Mouse (Mus musculus): ENCODE data around the gene Kcnn1.

The Kcnn1 gene

GRCm38 (mm10) chr8:70893656-70894384 lies 30.8 kb upstream of the Kcnn1 start:
- peak; percentile 79 to 91 for DNase-seq (ENCODE audit: low spot score in 2 of 2)

DNA sequence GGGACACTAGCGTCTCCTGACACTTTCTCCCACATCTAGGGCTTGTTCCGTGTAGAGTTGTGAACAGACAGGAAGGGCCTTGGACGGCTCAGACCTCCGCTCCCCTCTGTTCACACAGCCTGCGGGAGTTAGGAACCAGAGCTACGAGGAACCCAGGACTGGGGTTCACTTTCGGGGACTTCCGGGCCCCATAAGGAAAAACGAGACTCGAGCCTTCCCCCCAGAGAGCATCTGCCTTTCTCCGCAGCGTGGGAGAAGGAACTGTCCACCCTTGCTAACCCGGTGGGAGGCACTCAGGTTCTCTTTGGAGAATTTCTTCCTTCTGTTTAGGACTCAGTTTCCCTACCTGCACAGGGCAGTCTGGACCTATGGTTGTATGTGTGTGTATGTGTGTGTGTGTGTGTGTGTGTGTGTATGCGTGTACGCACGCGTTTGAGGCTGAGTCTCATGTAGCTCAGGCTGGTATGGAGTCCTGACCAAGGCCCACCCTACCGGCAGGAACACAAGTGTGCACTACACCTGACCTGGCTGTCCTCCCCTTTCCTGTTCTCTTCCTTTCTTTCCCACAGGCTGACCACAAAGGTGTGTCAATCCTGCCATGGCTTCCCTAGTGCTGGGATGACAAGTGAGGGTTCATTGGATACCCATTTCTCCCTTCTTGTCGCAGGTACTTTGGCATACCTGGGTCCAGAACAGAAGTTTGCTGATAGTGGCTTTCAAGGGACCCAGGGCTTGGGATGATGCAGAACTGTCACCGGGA lies 30.0 kb upstream of the Kcnn1 start:
- no peak for DNase-seq (ENCODE audit: low spot score in 2 of 2)

GRCm38 (mm10) chr8:70892022-70892895 lies 29.2 kb upstream of the Kcnn1 start, which contains the start of gene Slc5a5:
TSS of gene Slc5a5 (minus strand) at chr8:70892757.
- DNase-seq (ENCODE audit: low spot score in 2 of 2) = no peak

- DNase-seq (ENCODE audit: low spot score in 2 of 2) = no peak
Observed at GRCm38 (mm10) chr8:70891356-70891755, 28.3 kb upstream of the Kcnn1 start.

DNA sequence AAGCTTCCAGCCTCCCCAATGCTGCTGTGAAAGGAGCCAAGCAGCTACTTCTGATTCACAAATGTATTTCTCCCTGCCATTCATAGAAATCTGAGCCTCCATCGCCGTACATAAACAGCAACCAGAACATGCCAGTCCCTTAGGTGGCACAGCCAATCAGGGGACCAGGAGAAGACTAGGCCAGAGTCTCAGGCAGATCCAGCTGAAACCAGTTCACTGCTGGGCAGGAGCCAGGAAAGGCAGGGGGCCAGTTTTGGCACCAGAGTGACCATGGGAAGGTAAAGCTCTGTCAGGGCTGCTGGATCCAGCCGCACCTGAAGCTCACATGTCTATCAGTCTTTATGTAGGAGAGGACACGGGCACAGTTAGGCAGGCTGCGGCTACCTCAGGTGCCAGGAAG lies 27.6 kb upstream of the Kcnn1 start:
- DNase-seq (ENCODE audit: low spot score in 2 of 2) = no peak

DNA sequence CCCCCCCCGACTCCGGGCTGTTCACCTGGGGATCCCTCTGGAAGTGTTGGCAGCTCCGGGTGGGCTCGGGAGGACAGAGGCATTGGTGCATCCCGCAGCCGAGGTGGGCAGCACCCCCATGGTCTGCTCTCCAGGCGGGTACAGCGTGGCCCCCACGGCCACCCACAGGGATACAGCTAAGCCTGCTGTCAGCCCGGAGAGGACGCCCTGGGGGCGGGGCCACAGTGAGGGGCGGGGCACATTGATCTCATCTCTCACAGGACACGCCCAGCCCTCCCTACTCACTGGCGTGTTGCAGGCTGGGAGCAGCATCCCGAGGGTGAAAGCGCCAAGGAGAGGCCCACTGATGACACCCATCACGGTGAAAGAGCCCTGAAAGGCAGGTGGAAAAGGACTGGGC lies 24.6 kb upstream of the Kcnn1 start:
- DNase-seq (ENCODE audit: low spot score in 2 of 2) = peak; percentile 69 to 76

GRCm38 (mm10) chr8:70885612-70886011 lies 22.6 kb upstream of the Kcnn1 start:
- DNase-seq (ENCODE audit: low spot score in 2 of 2) = no peak

- DNase-seq (ENCODE audit: low spot score in 2 of 2) = no peak
Observed at GRCm38 (mm10) chr8:70884683-70885082, 21.6 kb upstream of the Kcnn1 start.

- no peak for DNase-seq (ENCODE audit: low spot score in 2 of 2)
Observed at GRCm38 (mm10) chr8:70884186-70884585, 21.1 kb upstream of the Kcnn1 start.

GRCm38 (mm10) chr8:70880546-70880945 lies 17.5 kb upstream of the Kcnn1 start:
- no peak for DNase-seq (ENCODE audit: low spot score in 2 of 2)

GRCm38 (mm10) chr8:70880126-70880525 lies 17.1 kb upstream of the Kcnn1 start:
- DNase-seq (ENCODE audit: low spot score in 2 of 2) = no peak

GRCm38 (mm10) chr8:70879500-70879899 lies 16.4 kb upstream of the Kcnn1 start:
- no peak for DNase-seq (ENCODE audit: low spot score in 2 of 2)

- no peak for DNase-seq (ENCODE audit: low spot score in 2 of 2)
Observed at GRCm38 (mm10) chr8:70878178-70878577, 15.1 kb upstream of the Kcnn1 start.

GRCm38 (mm10) chr8:70876382-70876781 lies 13.3 kb upstream of the Kcnn1 start:
- DNase-seq (ENCODE audit: low spot score in 2 of 2) = no peak

DNA sequence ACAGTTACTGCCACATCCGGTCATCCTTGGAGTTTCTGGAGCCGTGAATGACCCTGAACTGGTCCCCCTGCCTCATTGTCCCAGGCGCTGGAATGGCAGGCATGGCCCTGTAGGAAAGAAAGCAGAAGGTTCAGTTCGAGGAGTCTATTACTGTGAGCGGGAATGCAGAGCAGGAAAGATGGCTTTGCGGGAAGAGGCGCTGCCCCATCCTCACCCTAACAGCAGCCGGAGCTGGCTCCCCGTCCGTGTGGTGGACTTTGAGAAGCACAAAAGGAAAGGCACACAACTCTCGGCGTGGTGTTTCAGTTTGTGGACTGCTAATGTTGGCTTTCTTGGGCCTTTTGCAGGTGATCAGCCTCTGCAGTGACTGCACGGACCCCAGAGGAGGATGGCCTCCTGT lies 11.4 kb upstream of the Kcnn1 start:
- no peak for DNase-seq (ENCODE audit: low spot score in 2 of 2)

DNA sequence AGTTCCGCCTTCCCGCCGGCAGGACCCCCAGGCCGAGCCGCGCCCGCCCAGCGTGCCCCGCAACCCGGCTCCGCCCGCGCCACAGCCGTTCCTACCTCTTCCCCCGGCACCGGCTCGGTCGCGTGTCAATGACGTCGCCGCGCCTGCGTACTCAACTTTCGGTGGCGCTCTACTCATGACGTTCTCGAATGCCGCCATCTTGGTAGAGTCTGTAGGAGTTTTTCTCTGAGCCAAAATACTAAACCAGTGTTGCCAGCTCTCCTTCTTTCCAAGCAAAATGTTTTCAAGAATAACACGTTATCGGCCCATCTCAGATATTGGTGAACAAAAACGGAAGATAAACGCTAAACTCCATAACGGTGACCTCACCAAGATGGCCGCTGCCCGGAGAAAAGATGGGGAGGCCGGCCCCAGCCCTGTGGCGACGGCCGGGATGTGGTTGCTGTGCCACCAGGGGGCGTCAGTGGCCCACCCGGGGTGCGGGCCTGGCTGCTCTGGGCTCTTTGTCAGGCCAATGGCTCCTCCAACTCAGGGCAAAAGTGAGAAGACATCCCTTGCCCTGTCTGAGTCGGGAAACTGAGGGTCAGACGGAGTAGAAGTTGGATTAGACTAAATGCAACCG lies 10.4 kb upstream of the Kcnn1 start, which contains the start of gene Ccdc124:
Gene Ccdc124, minus strand, starts transcription at position 572 of the 622 bp plus-strand sequence.
- DNase-seq (ENCODE audit: low spot score in 2 of 2) = peak; percentile 95 to 99

DNA sequence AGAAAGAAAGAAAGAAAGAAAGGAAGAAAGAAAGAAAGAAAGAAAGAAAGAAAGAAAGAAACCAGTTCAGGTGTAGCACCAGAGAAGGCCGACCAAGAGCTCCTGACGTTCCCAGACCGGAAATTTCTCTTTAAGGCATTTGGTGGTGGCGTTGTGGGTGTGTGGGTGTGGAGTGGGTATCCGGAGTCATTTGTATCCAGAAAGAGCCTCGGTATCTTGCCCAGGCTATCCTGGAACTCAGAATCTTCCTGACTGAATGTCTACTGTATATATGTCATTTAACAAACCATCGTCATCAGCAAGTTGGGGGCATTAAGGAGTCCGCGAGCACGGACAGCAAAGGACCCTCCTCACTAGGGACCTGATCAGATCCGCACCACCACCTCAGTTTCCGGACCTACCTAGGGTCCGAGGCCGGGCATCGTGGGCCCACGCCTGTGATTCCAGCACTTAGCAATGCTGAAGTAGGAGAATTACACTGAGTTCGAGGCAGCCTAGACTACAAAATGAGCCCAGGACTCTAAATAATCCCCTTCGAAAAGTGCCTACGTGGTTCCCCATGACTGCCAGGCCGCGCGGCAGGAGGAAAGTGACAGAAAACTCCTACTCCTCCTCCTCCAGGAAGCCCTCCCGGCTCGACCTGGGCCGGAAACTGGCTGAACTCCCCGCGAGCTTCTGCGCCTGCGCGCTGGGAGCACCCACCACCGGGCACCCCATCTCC lies 9.7 kb upstream of the Kcnn1 start:
- no peak for DNase-seq (ENCODE audit: low spot score in 2 of 2)

DNA sequence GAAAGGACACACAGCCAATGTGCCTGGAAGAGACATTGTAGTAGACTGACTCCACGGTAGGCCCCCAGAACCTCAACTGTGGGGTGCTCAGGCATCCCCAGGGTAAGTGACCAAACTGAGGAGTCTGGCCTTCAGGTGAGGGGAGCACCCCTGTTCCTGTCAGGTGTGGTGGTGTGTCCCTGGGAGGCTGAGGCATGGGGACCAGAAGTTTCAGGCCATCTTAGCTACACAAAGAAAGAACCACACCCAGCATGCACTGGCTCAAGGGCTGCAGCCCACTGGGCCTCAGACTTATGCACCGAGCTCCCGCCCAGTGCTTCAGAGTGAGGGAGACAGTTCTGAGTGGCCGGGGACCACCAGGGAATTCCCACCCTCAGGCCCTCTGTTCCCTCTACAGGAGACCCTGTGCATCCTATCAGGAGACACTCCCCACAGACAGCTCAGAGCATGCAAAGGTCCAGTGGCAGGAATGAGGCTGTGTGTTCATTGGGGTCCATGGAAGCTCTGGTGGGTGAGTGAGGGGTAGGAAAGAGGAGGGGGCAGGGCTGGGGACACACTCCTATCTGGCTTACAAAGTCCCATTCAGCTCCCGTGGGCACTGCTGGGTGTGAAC lies 8.2 kb upstream of the Kcnn1 start:
- DNase-seq (ENCODE audit: low spot score in 2 of 2) = no peak

- peak; percentile 79 to 89 for DNase-seq (ENCODE audit: low spot score in 2 of 2)
Observed at GRCm38 (mm10) chr8:70869601-70870041, 6.6 kb upstream of the Kcnn1 start.

DNA sequence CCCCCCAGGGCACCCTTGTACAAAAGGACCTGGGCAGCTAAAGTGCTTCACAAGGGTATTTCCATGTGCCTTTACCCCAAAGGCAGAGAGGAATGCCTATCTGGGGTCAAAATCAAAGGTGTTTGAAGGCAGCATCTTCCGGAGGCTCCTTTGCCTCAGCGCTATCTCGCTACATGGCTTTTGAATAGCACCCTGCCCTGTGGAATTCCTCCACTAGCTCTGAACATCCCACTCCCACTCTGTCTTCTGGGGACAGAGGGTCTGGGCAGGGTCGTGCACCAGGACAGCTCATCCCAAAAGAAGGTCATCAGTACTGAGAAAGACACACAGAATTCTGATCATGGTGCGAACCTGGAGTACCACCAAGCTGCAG lies 6.1 kb upstream of the Kcnn1 start:
- no peak for DNase-seq (ENCODE audit: low spot score in 2 of 2)

Measured in spleen, postnatal 4 days (tissue).